Mouse (Mus musculus) thymus, adult 18-20 months (tissue): ENCODE data around the gene Vmn1r6.
"Not testable (repeated sequence)": the region's sequence is repeated elsewhere in the genome, so short reads cannot be mapped to it uniquely, and the experiment has no call there.

Experiments used
- DNase-seq, 2 experiments: peaks; one replicate each; pipeline ENCODE4 v3.0.0; 2022; ENCODE audit warnings: mixed read lengths in 2 of 2

Gene Vmn1r6

GRCm38 (mm10) chr6:56996943-56997342 is at the start of gene Vmn1r6:
Vmn1r6 (plus strand) TSS chr6:56997243.
- no peak for DNase-seq

- no peak for DNase-seq
Measured at GRCm38 (mm10) chr6:56956436-56956835, 40.6 kb upstream of the Vmn1r6 start.

GRCm38 (mm10) chr6:56969973-56970372 is 27.1 kb upstream of the Vmn1r6 start, which contains the start of gene Vmn1r5:
Vmn1r5 (plus strand) TSS chr6:56970273.
- no peak for DNase-seq

- not testable (repeated sequence) for DNase-seq
Measured at GRCm38 (mm10) chr6:57025224-57025623, 28.2 kb downstream of the Vmn1r6 start, which contains the start of gene Vmn1r7. Vmn1r7 (minus strand) TSS chr6:57025324.

GRCm38 (mm10) chr6:57031984-57032383 is 34.9 kb downstream of the Vmn1r6 start, which contains the start of gene Vmn1r8:
Vmn1r8 (plus strand) TSS chr6:57032284.
- DNase-seq, result no peak

GRCm38 (mm10) chr6:57034674-57035073 is 37.6 kb downstream of the Vmn1r6 start:
- DNase-seq, result no peak
